Mouse (Mus musculus) MEL (cell line): Measurements from ENCODE around the gene Fam160a1. TPM values are rescaled to one million over a fixed set of nuclear protein-coding genes. Genes with fewer than 3 reads are reported as not detected.

Experiments
- DNase-seq: peaks from one replicate; pipeline ENCODE4 v3.0.0; 2011; ENCODE audit warnings: low read depth, low spot score
- H3K27ac ChIP-seq: 2 replicates; pipeline ENCODE4 v1.5.1; 2012; ENCODE audit warnings: low read depth, mild to moderate bottlenecking, control low read depth, low read length, moderate library complexity; ENCODE audit not compliant: control insufficient read depth
- H3K27me3 ChIP-seq, 2 experiments: fragments of 150-350 bp in 1 of 2; sonication (generic) in 1 of 2; 2 replicates each; pipeline ENCODE4 v1.6.1; 2012; ENCODE audit warnings: low read length in 2 of 2, mild to moderate bottlenecking in 2 of 2, improper control_type of control experiment in 1 of 2, moderate library complexity in 1 of 2; ENCODE audit not compliant: insufficient read depth in 2 of 2, control insufficient read depth in 1 of 2
- H3K36me3 ChIP-seq, 2 experiments: 2 replicates each; pipeline ENCODE4 v1.6.1; 2012 to 2014; ENCODE audit warnings: low read length in 2 of 2, improper control_type of control experiment in 1 of 2, inconsistent platforms in 1 of 2, mild to moderate bottlenecking in 1 of 2; ENCODE audit not compliant: insufficient read depth in 2 of 2, control insufficient read depth in 1 of 2
- H3K4me1 ChIP-seq, 2 experiments: fragments of 150-350 bp in 1 of 2; sonication (generic) in 1 of 2; 2 replicates each; pipeline ENCODE4 v1.6.1; 2012; ENCODE audit warnings: low read length in 2 of 2, improper control_type of control experiment in 1 of 2, mild to moderate bottlenecking in 1 of 2; ENCODE audit not compliant: insufficient read depth in 2 of 2, control insufficient read depth in 1 of 2
- H3K4me3 ChIP-seq, 2 experiments: fragments of 150-350 bp in 1 of 2; sonication (generic) in 1 of 2; 2 replicates each; pipeline ENCODE4 v1.5.1; 2012; ENCODE audit warnings: low read depth in 2 of 2, low read length in 2 of 2, mild to moderate bottlenecking in 2 of 2, moderate library complexity in 2 of 2, control low read depth in 1 of 2, improper control_type of control experiment in 1 of 2; ENCODE audit not compliant: control insufficient read depth in 1 of 2, insufficient read depth in 1 of 2
- H3K79me2 ChIP-seq: 2 replicates; pipeline ENCODE4 v1.6.1; 2012; ENCODE audit warnings: mild to moderate bottlenecking, low read length, moderate library complexity; ENCODE audit not compliant: control insufficient read depth, poor library complexity, insufficient read depth
- H3K9ac ChIP-seq: 2 replicates; pipeline ENCODE4 v1.6.1; 2012; ENCODE audit warnings: low read depth, mild to moderate bottlenecking, control low read depth, low read length, moderate library complexity; ENCODE audit not compliant: control insufficient read depth, poor library complexity, severe bottlenecking
- H3K9me3 ChIP-seq: fragments of 150-350 bp; sonication (generic); replicated peaks from 2 replicates; pipeline ENCODE4 v1.6.1; 2012; ENCODE audit warnings: mild to moderate bottlenecking, low read length, improper control_type of control experiment, moderate library complexity; ENCODE audit not compliant: insufficient read depth
- CHD1 ChIP-seq: IDR thresholded peaks from 2 replicates; pipeline ENCODE4 v1.6.1; 2012; ENCODE audit warnings: low read depth, mild to moderate bottlenecking, inconsistent platforms, low read length, improper control_type of control experiment
- CHD2 ChIP-seq: IDR thresholded peaks from 2 replicates; pipeline ENCODE4 v1.6.1; 2011; ENCODE audit warnings: low read length, improper control_type of control experiment
- CTCF ChIP-seq, 3 experiments: IDR thresholded peaks in 2 of 3; conservative IDR thresholded peaks in 1 of 3; 2 replicates each; pipeline ENCODE4 v1.5.1; 2011 to 2012; ENCODE audit warnings: low read length in 3 of 3, low read depth in 2 of 3, mild to moderate bottlenecking in 2 of 3, improper control_type of control experiment in 1 of 3, inconsistent platforms in 1 of 3, mixed read lengths in 1 of 3, moderate library complexity in 1 of 3; ENCODE audit not compliant: control insufficient read depth in 1 of 3, insufficient read depth in 1 of 3, poor library complexity in 1 of 3, severe bottlenecking in 1 of 3
- ELF1 ChIP-seq: IDR thresholded peaks from 2 replicates; pipeline ENCODE4 v1.6.1; 2014; ENCODE audit warnings: low read depth, mild to moderate bottlenecking, inconsistent platforms, low read length, improper control_type of control experiment, moderate library complexity
- ETS1 ChIP-seq: IDR thresholded peaks from 2 replicates; pipeline ENCODE4 v1.6.1; 2012; ENCODE audit warnings: low read depth, mild to moderate bottlenecking, inconsistent platforms, low read length, improper control_type of control experiment, moderate library complexity
- MXI1 ChIP-seq: IDR thresholded peaks from 2 replicates; pipeline ENCODE4 v1.6.1; 2011; ENCODE audit warnings: mild to moderate bottlenecking, low read depth, low read length, improper control_type of control experiment
- MYC ChIP-seq: IDR thresholded peaks from 2 replicates; pipeline ENCODE4 v1.6.1; 2011; ENCODE audit warnings: low read depth, mild to moderate bottlenecking, low read length, improper control_type of control experiment, moderate library complexity
- NRF1 ChIP-seq: IDR thresholded peaks from 2 replicates; pipeline ENCODE4 v1.6.1; 2014; ENCODE audit warnings: low read depth, mild to moderate bottlenecking, inconsistent platforms, low read length, improper control_type of control experiment, moderate library complexity; ENCODE audit not compliant: poor library complexity, insufficient read depth, severe bottlenecking
- POLR2AphosphoS2 ChIP-seq: IDR thresholded peaks from 2 replicates; pipeline ENCODE4 v1.6.1; 2011; ENCODE audit warnings: low read length, improper control_type of control experiment
- POLR2AphosphoS5 ChIP-seq: IDR thresholded peaks from 2 replicates; pipeline ENCODE4 v1.6.1; 2012; ENCODE audit warnings: low read depth, borderline replicate concordance, mild to moderate bottlenecking, inconsistent platforms, low read length, moderate library complexity, mixed read lengths
- RCOR1 ChIP-seq: IDR thresholded peaks from 2 replicates; pipeline ENCODE4 v1.6.1; 2012; ENCODE audit warnings: low read depth, mild to moderate bottlenecking, inconsistent platforms, low read length, improper control_type of control experiment
- SIN3A ChIP-seq: IDR thresholded peaks from 2 replicates; pipeline ENCODE4 v1.6.1; 2012; ENCODE audit warnings: low read length, improper control_type of control experiment, inconsistent platforms
- TBP ChIP-seq: IDR thresholded peaks from 2 replicates; pipeline ENCODE4 v1.8.0; 2011; ENCODE audit warnings: low read depth, low read length, improper control_type of control experiment
- UBTF ChIP-seq: IDR thresholded peaks from 2 replicates; pipeline ENCODE4 v1.6.1; 2012; ENCODE audit warnings: low read depth, mild to moderate bottlenecking, inconsistent platforms, low read length, improper control_type of control experiment, moderate library complexity, borderline replicate concordance; ENCODE audit not compliant: insufficient read depth
- ZC3H11A ChIP-seq: IDR thresholded peaks from 2 replicates; pipeline ENCODE4 v1.6.1; 2012; ENCODE audit warnings: low read depth, mild to moderate bottlenecking, inconsistent platforms, low read length, improper control_type of control experiment
- polyA plus RNA-seq, 2 experiments: library from polyadenylated mRNA; stranded (reverse) in 1 of 2; unstranded in 1 of 2; fragments of >175 nt in 1 of 2; fragments of >200 nt in 1 of 2; gene quantifications; 2 replicates each; pipeline versions ENCODE4 v1.2.1 to v1.2.4; 2012; ENCODE audit warnings: low replicate concordance in 2 of 2, low read depth in 1 of 2; ENCODE audit not compliant: insufficient read length in 2 of 2, insufficient read depth in 1 of 2, missing spikeins in 1 of 2
- total RNA-seq: library from RNA; depleted of rRNA; stranded (reverse); fragments of 300-350 nt; gene quantifications from 2 replicates; pipeline ENCODE4 v1.2.3, GENCODE M21; 2012

Fam160a1 gene
- total and polyA plus RNA-seq, 3 experiments: not detected

- TF ChIP-seq TBP (no peak), ETS1 (no peak)
- TF ChIP-seq, all 39 proteins: peak for 0
- no peak overlapping the region for H3K4me3 ChIP-seq
- H3K4me1 ChIP-seq: no peaks in the 10 kb centered on the region
- no peaks in the 10 kb centered on the region; a peak in 1 of 4 replicates for H3K27me3 ChIP-seq
- no peaks in the 10 kb centered on the region for H3K79me2 ChIP-seq
- DNase-seq: no peak
- no peaks in the 10 kb centered on the region for H3K9me3 ChIP-seq
- no peaks in the 10 kb centered on the region for H3K36me3 ChIP-seq
- H3K9ac ChIP-seq: no peak overlapping the region
- no peak overlapping the region for H3K27ac ChIP-seq
These were observed 37.1 kb upstream of the Fam160a1 start for GRCm38 (mm10) chr3:85854143-85854542.

- H3K27ac ChIP-seq: no peak overlapping the region
- TF ChIP-seq CTCF (IDR thresholded peaks at IDR 0.05 in 2 of 3, conservative IDR thresholded peaks at IDR 0.05 in 1 of 3; ENCODE audit: control insufficient read depth in 1 of 3, insufficient read depth in 1 of 3, low read depth in 2 of 3, low read length in 3 of 3, poor library complexity in 1 of 3, severe bottlenecking in 1 of 3) (no peak), UBTF (no peak), SIN3A (no peak), CHD2 (no peak), POLR2AphosphoS5 (no peak), RCOR1 (no peak), CHD1 (no peak), ZC3H11A (no peak), MXI1 (no peak), ELF1 (no peak), MYC (no peak), POLR2AphosphoS2 (no peak)
- DNase-seq: no peak
These were observed 36.6 kb upstream of the Fam160a1 start for GRCm38 (mm10) chr3:85853715-85854114.

GRCm38 (mm10) chr3:85850079-85850478, 33.0 kb upstream of the Fam160a1 start:
- H3K27ac ChIP-seq: no peak overlapping the region
- no peaks in the 10 kb centered on the region for H3K79me2 ChIP-seq
- no peak for TF ChIP-seq MXI1
- TF ChIP-seq CHD2: no peak
- TF ChIP-seq CTCF (IDR thresholded peaks at IDR 0.05 in 2 of 3, conservative IDR thresholded peaks at IDR 0.05 in 1 of 3; ENCODE audit: control insufficient read depth in 1 of 3, insufficient read depth in 1 of 3, low read depth in 2 of 3, low read length in 3 of 3, poor library complexity in 1 of 3, severe bottlenecking in 1 of 3): no peak
- TF ChIP-seq ETS1: no peak
- no peak for TF ChIP-seq NRF1
- TF ChIP-seq, all 39 proteins: peak for 0
- Histone ChIP-seq H3K9me3 (no peaks in the 10 kb centered on the region), H3K9ac (no peak overlapping the region), H3K4me3 (no peak overlapping the region), H3K36me3 (no peaks in the 10 kb centered on the region), H3K4me1 (no peaks in the 10 kb centered on the region), H3K27me3 (no peaks in the 10 kb centered on the region; a peak in 1 of 4 replicates)
- DNase-seq: no peak

More at GRCm38 (mm10) chr3:85853715-85854114, 36.6 kb upstream of the Fam160a1 start:
- H3K79me2 ChIP-seq: no peaks in the 10 kb centered on the region
- H3K9ac ChIP-seq: no peak overlapping the region
- H3K27me3 ChIP-seq: no peaks in the 10 kb centered on the region; a peak in 1 of 4 replicates
- no peak overlapping the region for H3K4me3 ChIP-seq
- no peaks in the 10 kb centered on the region for H3K9me3 ChIP-seq
- no peaks in the 10 kb centered on the region for H3K36me3 ChIP-seq
- no peaks in the 10 kb centered on the region for H3K4me1 ChIP-seq
